Mouse (Mus musculus) forebrain, embryonic 15.5 days (tissue): Measurements from ENCODE around the gene Klhdc1. TPM values are rescaled to one million over a fixed set of nuclear protein-coding genes. Genes with fewer than 3 reads are reported as not detected.

Source experiments
- ATAC-seq: fragments of 200-750 bp; cut with Nextera tagmentation; replicated peaks from 2 replicates; pipeline ENCODE4 v1.8.0; 2017; ENCODE audit warnings: mild to moderate bottlenecking, moderate TSS enrichment, moderate library complexity
- H3K27ac ChIP-seq: fragments of 300-500 bp; sonication (generic); replicated peaks from 2 replicates; pipeline ENCODE4 v1.5.1; 2015; ENCODE audit warnings: mild to moderate bottlenecking, inconsistent platforms
- H3K27me3 ChIP-seq: fragments of 300-500 bp; sonication (generic); 2 replicates; pipeline ENCODE4 v1.6.1; 2015; ENCODE audit warnings: inconsistent platforms
- H3K36me3 ChIP-seq: fragments of 300-500 bp; sonication (generic); 2 replicates; pipeline ENCODE4 v1.6.1; 2015; ENCODE audit warnings: mild to moderate bottlenecking, inconsistent platforms
- H3K4me1 ChIP-seq: fragments of 300-500 bp; sonication (generic); 2 replicates; pipeline ENCODE4 v1.6.1; 2015; ENCODE audit warnings: inconsistent platforms
- H3K4me2 ChIP-seq: fragments of 300-500 bp; sonication (generic); replicated peaks from 2 replicates; pipeline ENCODE4 v1.6.1; 2015; ENCODE audit warnings: mild to moderate bottlenecking, inconsistent platforms
- H3K4me3 ChIP-seq: fragments of 300-500 bp; sonication (generic); 2 replicates; pipeline ENCODE4 v1.5.1; 2015; ENCODE audit warnings: mild to moderate bottlenecking, inconsistent platforms
- H3K9ac ChIP-seq: fragments of 300-500 bp; sonication (generic); replicated peaks from 2 replicates; pipeline ENCODE4 v1.6.1; 2015; ENCODE audit warnings: mild to moderate bottlenecking, inconsistent platforms
- H3K9me3 ChIP-seq: fragments of 300-500 bp; sonication (generic); 2 replicates; pipeline ENCODE4 v1.6.1; 2016; ENCODE audit warnings: inconsistent platforms
- WGBS: fragments of 180-500 bp; shearing (Covaris S2); methylation state at CpG from one replicate; pipeline ENCODE4 v1.1.7; 2015; ENCODE audit warnings: mixed read lengths; 5-methylcytosine and 5-hydroxymethylcytosine counted together
- polyA plus RNA-seq: library from polyadenylated mRNA; unstranded; fragments of >200 nt; fragmentation: Nextera tagmentation; extraction: Ambion mirVana; gene quantifications from 2 replicates; pipeline ENCODE4 v1.2.1, GENCODE M21; 2015

Gene Klhdc1
- polyA plus RNA-seq, 1 experiment from 2014 or later: 9.7 TPM

DNA sequence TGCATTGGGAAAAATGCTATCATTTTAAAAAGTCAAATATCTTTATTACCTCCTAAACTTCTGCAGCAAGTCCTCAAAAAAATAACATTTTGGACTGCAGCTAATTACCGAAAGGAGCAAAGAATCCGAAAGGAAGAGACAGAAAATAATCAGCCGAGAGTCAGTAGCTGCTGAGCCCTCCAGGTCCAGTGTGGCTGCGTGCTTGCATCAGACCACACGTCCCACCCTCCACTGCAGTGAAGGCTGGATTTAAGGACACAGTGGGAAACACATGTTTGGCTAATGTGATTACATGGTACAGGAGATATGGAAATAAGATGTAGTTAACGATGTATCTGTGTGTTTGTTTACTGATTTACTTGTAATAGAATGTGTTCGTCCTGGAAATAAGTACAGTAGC is 42.2 kb downstream of the Klhdc1 start:
- no peak overlapping the region for H3K27ac ChIP-seq
- no peaks in the 10 kb centered on the region for H3K9me3 ChIP-seq
- H3K9ac ChIP-seq: no peak overlapping the region
- ATAC-seq: no peak
- no peaks in the 10 kb centered on the region for H3K4me1 ChIP-seq
- H3K4me2 ChIP-seq: no peak overlapping the region
- H3K27me3 ChIP-seq: no peaks in the 10 kb centered on the region
- H3K4me3 ChIP-seq: no peak overlapping the region
- WGBS: 90% methylated on average over 7 of the region's 7 CpGs
- no peaks in the 10 kb centered on the region for H3K36me3 ChIP-seq

DNA sequence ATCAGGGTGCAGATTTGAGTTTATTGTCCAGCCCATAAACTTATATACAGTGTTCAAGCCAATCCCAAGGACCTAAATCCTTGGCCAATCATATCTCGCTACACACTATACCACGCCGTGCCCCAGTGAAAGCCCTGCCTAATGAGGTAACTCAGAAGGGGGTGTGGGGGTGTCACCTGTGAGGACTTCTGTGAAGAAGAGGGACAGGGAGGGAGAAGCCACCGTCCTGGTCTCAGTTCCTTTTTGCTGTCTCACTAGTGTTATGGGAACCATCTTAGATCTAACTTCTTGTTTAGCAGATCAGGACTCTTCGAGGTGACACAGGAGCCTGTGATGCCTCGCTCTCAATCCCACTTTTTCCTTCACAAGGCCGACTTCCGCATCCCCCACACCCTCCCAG is 46.6 kb downstream of the Klhdc1 start:
- Histone ChIP-seq H3K4me1 (no peaks in the 10 kb centered on the region), H3K27ac (no peak overlapping the region), H3K27me3 (no peaks in the 10 kb centered on the region), H3K4me2 (no peak overlapping the region), H3K9ac (no peak overlapping the region), H3K4me3 (no peak overlapping the region), H3K36me3 (no peaks in the 10 kb centered on the region), H3K9me3 (no peaks in the 10 kb centered on the region)
- 92% methylated on average over 8 of the region's 8 CpGs for WGBS
- ATAC-seq: no peak

DNA sequence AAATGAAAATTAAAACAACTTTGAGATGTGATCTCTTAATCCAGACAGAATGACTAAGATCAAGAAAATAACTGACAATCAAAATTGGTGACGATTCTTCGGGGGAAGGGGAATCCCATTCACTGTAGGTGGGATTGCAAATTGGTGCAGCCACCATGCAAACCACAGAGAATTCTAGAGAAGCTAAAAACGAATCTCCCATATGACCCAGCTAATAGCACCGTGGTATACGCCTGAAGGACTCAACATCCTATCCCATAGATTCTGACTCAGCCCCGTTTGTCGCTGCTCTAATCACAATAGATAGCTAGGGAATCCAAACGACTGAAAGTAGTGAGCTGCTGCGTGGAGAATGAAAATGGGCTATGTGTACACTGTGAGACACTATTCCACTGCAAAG is 47.7 kb downstream of the Klhdc1 start:
- Histone ChIP-seq H3K9me3 (no peaks in the 10 kb centered on the region), H3K27ac (no peak overlapping the region), H3K9ac (no peak overlapping the region), H3K4me2 (no peak overlapping the region), H3K36me3 (no peaks in the 10 kb centered on the region), H3K27me3 (no peaks in the 10 kb centered on the region), H3K4me1 (no peaks in the 10 kb centered on the region), H3K4me3 (no peak overlapping the region)
- no peak for ATAC-seq
- 79% methylated on average over 9 of the region's 9 CpGs for WGBS

GRCm38 (mm10) chr12:69292401-69292800 is 51.4 kb downstream of the Klhdc1 start:
- no peak overlapping the region for H3K4me3 ChIP-seq
- WGBS: 85% methylated on average over 6 of the region's 6 CpGs
- H3K27ac ChIP-seq: no peak overlapping the region
- H3K4me1 ChIP-seq: peaks cover 8% of the 10 kb centered on the region
- H3K4me2 ChIP-seq: no peak overlapping the region
- no peaks in the 10 kb centered on the region for H3K27me3 ChIP-seq
- no peak overlapping the region for H3K9ac ChIP-seq
- no peak for ATAC-seq
- H3K36me3 ChIP-seq: no peaks in the 10 kb centered on the region
- H3K9me3 ChIP-seq: no peaks in the 10 kb centered on the region

DNA sequence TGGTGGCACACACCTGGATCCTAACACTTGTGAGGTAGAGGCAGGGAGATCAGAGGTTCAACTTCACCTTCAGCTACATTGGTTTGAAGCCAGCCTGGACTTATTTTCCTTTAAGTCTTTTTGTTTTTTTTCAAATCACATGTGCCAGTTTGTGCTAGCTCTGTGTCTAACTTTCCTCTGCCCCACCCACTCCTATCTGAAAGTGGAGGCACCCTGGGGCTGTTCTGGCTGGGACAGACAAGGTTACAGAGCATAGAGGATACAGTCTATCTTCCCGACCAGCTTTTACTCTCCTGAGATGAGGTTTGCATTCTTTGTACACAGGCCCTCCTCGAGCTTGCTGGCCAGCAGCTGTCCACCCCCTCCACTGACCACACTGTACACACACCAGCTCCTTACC is 52.8 kb downstream of the Klhdc1 start:
- Histone ChIP-seq H3K9me3 (no peaks in the 10 kb centered on the region), H3K36me3 (no peaks in the 10 kb centered on the region), H3K27me3 (no peaks in the 10 kb centered on the region), H3K9ac (no peak overlapping the region), H3K4me1 (peaks cover 15% of the 10 kb centered on the region), H3K4me2 (no peak overlapping the region), H3K27ac (no peak overlapping the region), H3K4me3 (no peak overlapping the region)
- ATAC-seq: no peak
- WGBS: 61% methylated on average over 2 of the region's 2 CpGs

GRCm38 (mm10) chr12:69294936-69295335 is 54.0 kb downstream of the Klhdc1 start:
- no peak for ATAC-seq
- no peaks in the 10 kb centered on the region for H3K9me3 ChIP-seq
- H3K4me3 ChIP-seq: no peak overlapping the region
- peaks cover 23% of the 10 kb centered on the region for H3K4me1 ChIP-seq
- no peaks in the 10 kb centered on the region for H3K27me3 ChIP-seq
- H3K9ac ChIP-seq: no peak overlapping the region
- no peak overlapping the region for H3K27ac ChIP-seq
- peaks cover 1% of the 10 kb centered on the region; the same call in 1 of the 2 replicates for H3K36me3 ChIP-seq
- H3K4me2 ChIP-seq: no peak overlapping the region
- 88% methylated on average over 2 of the region's 2 CpGs for WGBS

DNA sequence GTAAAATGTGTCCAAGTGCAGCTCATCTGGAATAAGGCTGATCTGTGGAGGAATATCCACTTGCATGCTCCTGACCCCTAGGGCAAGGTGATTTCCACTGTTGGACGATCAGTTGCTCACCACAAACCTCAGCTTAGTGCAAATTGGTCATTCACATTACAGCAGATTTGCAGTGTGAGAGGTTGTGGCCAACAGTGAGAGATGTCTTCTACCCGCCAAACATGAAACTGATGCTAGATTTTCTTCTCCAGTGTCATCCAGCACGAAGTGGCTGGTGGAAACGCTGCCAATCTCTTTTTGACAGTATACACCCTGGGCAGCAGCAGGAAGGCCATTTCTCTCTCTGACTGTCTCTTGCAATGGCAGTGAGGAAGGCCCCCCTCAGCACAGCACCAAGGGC is 54.7 kb downstream of the Klhdc1 start:
- WGBS: 89% methylated on average over 4 of the region's 4 CpGs
- ATAC-seq: no peak
- peak overlapping the region; percentile 90 for H3K4me3 ChIP-seq

DNA sequence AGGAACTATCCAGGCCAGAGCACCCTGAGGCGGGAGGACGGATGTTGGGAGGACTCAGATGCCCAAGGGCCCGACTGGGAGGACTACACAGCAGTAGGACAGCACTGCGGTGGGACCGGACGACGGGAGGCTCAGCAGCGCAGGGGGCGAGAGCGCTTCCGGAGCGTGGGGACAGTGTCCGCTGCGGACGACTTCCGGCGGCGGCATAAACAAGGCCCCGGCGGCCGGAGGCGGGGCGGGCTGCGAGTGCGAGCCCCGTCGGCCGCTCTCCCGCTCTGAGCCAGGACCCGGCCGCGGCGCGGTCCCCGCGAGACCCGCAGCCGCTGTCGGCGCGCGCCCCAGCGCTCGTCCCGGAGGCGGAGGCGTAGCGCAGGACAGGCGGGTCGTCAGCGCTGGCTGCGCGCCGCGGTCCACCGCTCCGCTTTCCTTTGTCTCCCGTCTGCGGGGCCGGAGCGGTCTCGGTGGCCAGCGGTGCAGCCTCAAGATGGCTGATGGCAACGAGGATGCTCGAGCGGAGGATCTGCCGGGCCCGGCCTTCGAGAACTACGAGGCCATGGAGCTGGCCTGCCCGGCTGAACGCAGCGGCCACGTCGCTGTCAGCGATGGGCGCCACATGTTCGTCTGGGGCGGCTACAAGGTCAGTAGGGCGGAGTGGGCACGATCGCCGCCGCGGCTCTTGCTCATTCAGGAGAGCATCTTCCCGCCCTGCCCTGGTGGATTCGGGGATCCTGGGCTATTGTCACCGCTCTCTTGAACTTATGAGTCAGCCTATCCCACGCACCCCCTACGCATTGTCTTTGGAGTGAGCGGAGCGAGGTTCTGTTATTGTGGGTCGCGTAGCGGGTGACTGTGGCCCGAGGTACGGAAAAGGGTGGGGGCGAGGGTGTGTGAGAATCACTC is 55.8 kb downstream of the Klhdc1 start, which contains the start of gene Klhdc2:
Gene Klhdc2 (plus strand): TSS at position 171 of the 900 bp plus-strand sequence.
- under 1% methylated on average over 95 of the region's 98 CpGs for WGBS

More for the DNA sequence above, 54.7 kb downstream of the Klhdc1 start:
- Histone ChIP-seq H3K9ac (peak overlapping the region; percentile 98), H3K4me1 (peaks cover 23% of the 10 kb centered on the region), H3K36me3 (peaks cover 8% of the 10 kb centered on the region), H3K27ac (peak overlapping the region; percentile 95), H3K9me3 (no peaks in the 10 kb centered on the region), H3K27me3 (no peaks in the 10 kb centered on the region), H3K4me2 (peak overlapping the region; percentile 54)

GRCm38 (mm10) chr12:69297411-69298150 is 56.6 kb downstream of the Klhdc1 start:
- 17% methylated on average over 20 of the region's 20 CpGs for WGBS

More for the DNA sequence above, 55.8 kb downstream of the Klhdc1 start, which contains the start of gene Klhdc2:
- ATAC-seq: peak; percentile 97
- H3K9ac ChIP-seq: peak within 1 kb of the TSS; percentile 98
- H3K27ac ChIP-seq: peak within 1 kb of the TSS; percentile 95
- peak within 1 kb of the TSS; percentile 54 for H3K4me2 ChIP-seq
- H3K36me3 ChIP-seq: peaks cover 17% of the 10 kb centered on the region
- no peaks in the 10 kb centered on the region for H3K9me3 ChIP-seq
- H3K4me3 ChIP-seq: peak within 1 kb of the TSS; percentile 90
- no peaks in the 10 kb centered on the region for H3K27me3 ChIP-seq
- H3K4me1 ChIP-seq: peaks cover 23% of the 10 kb centered on the region

GRCm38 (mm10) chr12:69298281-69298680 is 57.3 kb downstream of the Klhdc1 start:
- no peak overlapping the region for H3K9ac ChIP-seq
- peaks cover 23% of the 10 kb centered on the region for H3K4me1 ChIP-seq
- H3K4me2 ChIP-seq: peak overlapping the region; percentile 54
- no peaks in the 10 kb centered on the region for H3K27me3 ChIP-seq
- no peaks in the 10 kb centered on the region for H3K9me3 ChIP-seq
- peak overlapping the region; percentile 90 for H3K4me3 ChIP-seq
- H3K36me3 ChIP-seq: peaks cover 31% of the 10 kb centered on the region
- no peak overlapping the region for H3K27ac ChIP-seq
- no peak for ATAC-seq
- WGBS: 89% methylated on average over 4 of the region's 4 CpGs

More at GRCm38 (mm10) chr12:69297411-69298150, 56.6 kb downstream of the Klhdc1 start:
- Histone ChIP-seq H3K9ac (peak overlapping the region; percentile 98), H3K4me1 (peaks cover 23% of the 10 kb centered on the region), H3K27ac (peak overlapping the region; percentile 95), H3K9me3 (no peaks in the 10 kb centered on the region), H3K4me3 (peak overlapping the region; percentile 90), H3K27me3 (no peaks in the 10 kb centered on the region), H3K4me2 (peak overlapping the region; percentile 54), H3K36me3 (peaks cover 26% of the 10 kb centered on the region)
- 0 out of 2 replicates have a peak, but pooled peaks have one; percentile 9 for ATAC-seq

- 83% methylated on average over 12 of the region's 12 CpGs for WGBS
- Histone ChIP-seq H3K4me2 (no peak overlapping the region), H3K9ac (no peak overlapping the region)
Measured at GRCm38 (mm10) chr12:69299231-69299630, 58.3 kb downstream of the Klhdc1 start.

GRCm38 (mm10) chr12:69299831-69300230 is 58.9 kb downstream of the Klhdc1 start:
- WGBS: 91% methylated on average over 3 of the region's 3 CpGs

More at GRCm38 (mm10) chr12:69299231-69299630, 58.3 kb downstream of the Klhdc1 start:
- Histone ChIP-seq H3K4me1 (peaks cover 23% of the 10 kb centered on the region), H3K36me3 (peaks cover 39% of the 10 kb centered on the region), H3K27me3 (no peaks in the 10 kb centered on the region), H3K9me3 (no peaks in the 10 kb centered on the region), H3K4me3 (no peak overlapping the region), H3K27ac (no peak overlapping the region)
- ATAC-seq: no peak

More at GRCm38 (mm10) chr12:69299831-69300230, 58.9 kb downstream of the Klhdc1 start:
- Histone ChIP-seq H3K9me3 (no peaks in the 10 kb centered on the region), H3K9ac (no peak overlapping the region), H3K27ac (no peak overlapping the region), H3K4me2 (no peak overlapping the region), H3K4me1 (peaks cover 23% of the 10 kb centered on the region), H3K36me3 (peaks cover 43% of the 10 kb centered on the region), H3K4me3 (no peak overlapping the region), H3K27me3 (no peaks in the 10 kb centered on the region)
- no peak for ATAC-seq
